Mouse (Mus musculus): Measurements from ENCODE around the gene Pfn1.

The Pfn1 gene

DNA sequence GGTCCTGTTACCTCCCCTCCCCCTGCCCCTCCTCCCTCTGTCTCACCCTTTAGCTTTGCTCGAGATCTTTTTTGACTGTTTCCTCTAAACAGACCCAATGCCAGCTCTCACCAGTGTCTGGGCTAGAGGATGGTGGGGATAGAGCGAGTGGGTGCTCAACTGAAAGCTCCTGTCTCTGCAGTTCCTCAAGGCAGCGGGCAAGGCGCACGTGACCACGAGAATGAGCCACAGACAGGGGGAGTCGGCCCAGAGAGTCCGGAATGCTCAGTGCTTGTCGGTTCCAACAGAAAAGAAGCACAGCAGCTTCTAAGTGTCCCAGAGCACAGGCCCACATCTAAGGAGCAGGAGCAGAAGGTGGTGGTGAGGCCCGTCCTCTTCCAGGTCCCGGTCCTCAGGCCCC lies 20.1 kb upstream of the Pfn1 start:
- DNase-seq (ENCODE audit: low spot score in 2 of 2): no peak

DNA sequence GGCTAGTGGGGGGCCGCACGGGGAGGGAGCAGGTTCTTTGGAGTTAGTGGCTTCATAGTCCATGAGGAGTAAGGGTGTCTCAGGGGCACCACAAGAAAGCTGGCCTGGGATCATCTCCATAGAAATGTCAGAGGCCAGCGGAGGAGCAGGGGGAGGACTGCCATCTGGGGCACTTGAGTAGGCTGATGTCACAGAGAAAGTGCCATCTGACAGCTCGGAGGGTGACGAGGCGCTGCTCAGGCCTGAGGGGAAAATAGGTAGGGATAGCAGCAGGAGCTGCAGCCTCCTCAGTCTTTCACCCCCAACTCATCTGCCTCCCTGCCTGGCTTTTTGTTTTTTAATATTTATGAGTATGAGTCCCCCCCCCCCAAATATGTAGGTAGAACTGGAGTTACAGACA lies 19.6 kb upstream of the Pfn1 start:
- no peak for DNase-seq (ENCODE audit: low spot score in 2 of 2)

DNA sequence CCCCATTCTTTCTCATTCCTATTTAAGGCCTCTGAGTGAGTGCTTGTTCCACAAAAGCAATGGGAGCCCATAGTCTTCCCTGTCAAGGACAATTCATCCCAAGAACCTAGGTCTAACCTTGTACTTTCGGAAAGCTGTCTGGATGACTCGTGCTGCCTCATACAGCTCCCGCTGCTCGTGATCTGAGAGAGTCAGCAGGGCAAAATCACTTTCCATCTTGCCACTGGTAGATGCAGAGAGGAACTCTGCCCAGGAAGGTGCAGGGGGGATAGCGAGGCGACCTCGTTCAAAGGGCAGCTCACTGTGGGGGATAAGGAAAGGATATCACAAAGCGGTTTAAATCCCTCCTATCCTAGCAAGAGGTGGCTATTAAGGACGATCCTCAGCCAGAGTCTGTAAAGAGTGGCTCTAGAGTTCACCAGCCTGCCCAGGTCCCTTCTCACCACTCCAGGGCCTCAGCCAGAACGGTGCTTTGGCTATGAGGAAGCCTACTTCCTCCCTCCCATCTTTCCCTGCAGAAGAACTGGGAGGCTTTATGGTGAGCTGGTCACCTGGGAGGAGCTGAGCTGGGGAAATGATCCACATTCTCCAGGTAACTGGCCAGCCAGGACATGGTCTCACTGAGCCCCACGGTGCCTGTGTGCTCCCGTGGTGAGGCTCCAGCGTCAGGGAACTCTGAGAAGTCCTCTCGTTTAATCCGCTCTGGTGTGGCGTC lies 17.0 kb upstream of the Pfn1 start:
- DNase-seq (ENCODE audit: low spot score in 2 of 2): no peak

- no peak for DNase-seq (ENCODE audit: low spot score in 2 of 2)
Observed at GRCm38 (mm10) chr11:70670483-70670882, 16.0 kb upstream of the Pfn1 start.

DNA sequence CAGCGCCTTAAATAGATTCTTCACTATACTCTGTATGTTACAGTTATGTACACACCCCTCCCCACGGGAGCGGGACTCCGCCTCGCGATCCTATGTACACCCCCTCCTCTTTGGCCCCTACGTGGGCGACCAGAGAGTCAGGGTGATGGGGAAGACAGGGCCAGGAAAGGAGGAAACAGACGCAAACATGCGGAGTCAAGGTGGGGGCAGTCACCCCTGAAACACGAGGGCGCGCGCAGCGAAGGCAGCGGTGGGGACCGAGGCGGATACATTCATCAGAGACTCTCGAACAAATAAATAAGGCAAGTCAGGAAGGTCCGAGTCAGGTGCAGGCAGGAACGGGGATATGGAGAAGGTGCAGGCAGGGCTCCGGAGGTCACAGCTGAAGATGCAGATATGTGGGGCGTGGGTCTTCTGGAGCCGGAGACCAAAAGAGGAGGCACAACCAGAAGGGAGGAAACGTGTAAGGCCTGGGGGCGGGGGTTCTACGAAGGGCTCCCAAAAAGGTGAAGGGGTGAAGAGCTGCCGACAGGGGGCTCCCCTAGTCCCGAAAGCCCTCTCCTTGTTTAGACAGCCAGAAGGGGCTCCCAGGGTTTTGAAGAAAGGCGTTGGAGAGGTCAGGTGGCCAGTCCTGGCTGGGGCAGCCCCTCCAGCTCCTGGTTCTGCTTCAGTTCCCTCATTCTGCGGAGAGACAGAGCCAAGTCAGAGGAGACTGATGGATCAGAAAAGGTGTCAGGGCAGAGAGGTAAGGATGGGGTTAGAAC lies 15.3 kb upstream of the Pfn1 start:
- DNase-seq (ENCODE audit: low spot score in 2 of 2): peak in 1 of 2 experiments; percentile 65

DNA sequence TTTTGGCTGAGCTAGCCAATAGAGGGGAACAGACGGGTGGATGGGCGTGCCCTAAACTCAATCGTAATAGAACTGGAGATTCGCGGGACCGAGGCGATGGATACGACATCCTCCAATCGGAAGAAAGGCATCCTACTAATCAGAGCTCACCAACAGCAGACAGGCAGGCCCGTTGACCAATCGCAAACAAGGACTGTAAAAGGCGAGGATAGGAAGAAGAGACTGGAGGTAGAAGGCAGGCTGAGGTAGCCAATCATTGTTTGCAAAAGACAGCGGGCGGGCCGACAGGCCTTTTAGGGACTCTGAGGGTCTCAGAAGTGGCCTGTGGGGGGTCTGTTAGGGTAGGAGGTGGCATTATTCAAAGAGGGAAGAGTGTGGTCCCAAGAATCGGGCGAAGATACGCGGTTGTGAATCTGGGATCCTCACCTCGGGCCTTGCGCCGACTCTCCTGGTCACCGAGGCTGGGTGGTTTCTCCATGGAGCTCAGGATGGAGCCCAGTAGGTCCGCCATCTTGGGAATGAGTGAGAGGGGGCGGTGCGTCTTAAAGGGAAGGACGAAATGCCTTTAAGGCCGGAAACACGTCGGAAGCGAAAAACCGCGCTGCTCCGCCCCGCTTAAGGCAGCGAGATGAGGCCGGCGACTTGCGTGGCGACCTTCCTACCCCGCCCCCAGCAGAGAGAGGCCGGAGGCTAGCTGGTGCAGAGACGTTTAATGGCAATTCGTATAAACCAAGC lies 14.5 kb upstream of the Pfn1 start, which contains the start of gene Spag7:
Gene Spag7 (minus strand): TSS at position 646 of the 735 bp plus-strand sequence.
- peak; percentile 88 to 96 for DNase-seq (ENCODE audit: low spot score in 2 of 2)

GRCm38 (mm10) chr11:70668335-70668770 lies 13.9 kb upstream of the Pfn1 start:
- peak in 1 of 2 experiments; percentile 61 for DNase-seq (ENCODE audit: low spot score in 2 of 2)

- no peak for DNase-seq (ENCODE audit: low spot score in 2 of 2)
Observed at GRCm38 (mm10) chr11:70667271-70668150, 13.1 kb upstream of the Pfn1 start.

DNA sequence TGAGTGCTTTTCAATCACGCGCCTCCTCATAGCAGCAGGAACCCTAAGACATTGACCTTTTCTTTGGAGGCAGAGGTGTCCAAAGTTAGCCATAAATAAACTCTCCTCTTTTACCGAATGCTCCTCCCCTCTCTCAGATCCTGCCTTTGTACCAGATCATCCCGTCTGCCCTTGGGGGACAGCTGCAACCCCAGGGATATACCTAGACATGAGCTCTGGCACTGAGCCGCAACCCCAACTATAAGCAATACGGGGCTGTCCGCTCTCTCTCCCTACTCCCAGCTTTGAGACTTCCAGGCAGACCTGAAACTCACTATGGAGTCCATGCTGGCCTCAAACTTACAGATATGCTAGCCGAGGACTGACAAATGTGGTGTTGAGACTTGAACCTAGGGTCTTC lies 12.2 kb upstream of the Pfn1 start:
- no peak for DNase-seq (ENCODE audit: low spot score in 2 of 2)

DNA sequence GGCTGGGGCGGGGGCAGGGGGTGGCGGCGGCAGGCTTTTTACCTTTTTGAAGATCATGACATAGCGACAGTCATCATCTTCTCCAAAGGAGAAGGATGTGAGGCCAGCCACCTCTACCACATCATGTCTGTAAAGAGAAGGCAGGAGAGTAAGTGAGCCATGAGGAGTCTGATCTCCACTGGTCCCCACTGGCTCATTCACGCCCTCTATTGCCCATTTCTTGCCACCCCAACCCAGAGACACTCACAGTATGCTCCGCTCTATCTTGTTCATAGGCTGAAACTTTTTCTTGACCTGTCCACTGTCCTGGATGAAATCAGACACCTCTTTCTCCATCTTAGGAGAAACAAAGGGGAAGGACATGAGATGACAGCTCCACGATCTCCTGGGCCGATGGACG lies 10.3 kb upstream of the Pfn1 start:
- DNase-seq (ENCODE audit: low spot score in 2 of 2): no peak

DNA sequence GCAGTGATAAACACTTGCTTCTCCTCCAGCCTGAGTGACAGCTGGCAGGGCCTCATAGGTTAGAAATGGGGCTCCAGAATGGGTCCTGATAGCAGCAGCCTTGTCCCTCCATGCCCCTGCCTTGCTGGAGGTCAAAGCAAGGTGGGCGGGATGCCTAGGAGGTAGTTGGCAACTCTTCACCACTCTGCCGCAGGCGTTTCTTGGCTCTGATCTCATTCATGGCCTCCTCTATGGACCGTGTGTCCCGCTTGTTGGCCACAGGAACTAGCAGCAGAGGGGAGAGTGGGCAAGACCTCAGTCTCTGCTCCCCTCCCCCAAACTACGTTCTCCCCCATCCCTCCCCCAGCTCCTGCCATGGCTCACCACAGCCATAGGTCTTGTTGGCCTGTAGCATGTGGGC lies 9.5 kb upstream of the Pfn1 start:
- DNase-seq (ENCODE audit: low spot score in 2 of 2): no peak

- DNase-seq (ENCODE audit: low spot score in 2 of 2): no peak
Observed at GRCm38 (mm10) chr11:70663101-70663500, 8.7 kb upstream of the Pfn1 start.

DNA sequence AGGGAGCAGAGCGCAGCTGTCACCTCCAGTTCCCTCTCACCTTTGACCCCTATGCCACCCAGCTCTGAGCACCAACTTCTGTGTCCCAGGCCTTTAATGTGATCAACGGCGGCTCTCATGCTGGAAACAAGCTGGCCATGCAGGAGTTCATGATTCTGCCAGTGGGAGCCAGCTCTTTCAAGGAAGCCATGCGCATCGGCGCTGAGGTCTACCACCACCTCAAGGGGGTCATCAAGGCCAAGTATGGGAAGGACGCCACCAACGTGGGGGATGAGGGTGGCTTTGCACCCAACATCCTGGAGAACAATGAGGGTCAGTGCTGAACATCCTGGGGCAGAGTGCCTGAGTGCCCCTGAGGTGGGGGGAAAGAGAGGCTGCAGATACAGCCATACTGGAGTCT lies 6.1 kb upstream of the Pfn1 start:
- no peak for DNase-seq (ENCODE audit: low spot score in 2 of 2)

- no peak for DNase-seq (ENCODE audit: low spot score in 2 of 2)
Observed at GRCm38 (mm10) chr11:70658942-70659341, 4.5 kb upstream of the Pfn1 start.

DNA sequence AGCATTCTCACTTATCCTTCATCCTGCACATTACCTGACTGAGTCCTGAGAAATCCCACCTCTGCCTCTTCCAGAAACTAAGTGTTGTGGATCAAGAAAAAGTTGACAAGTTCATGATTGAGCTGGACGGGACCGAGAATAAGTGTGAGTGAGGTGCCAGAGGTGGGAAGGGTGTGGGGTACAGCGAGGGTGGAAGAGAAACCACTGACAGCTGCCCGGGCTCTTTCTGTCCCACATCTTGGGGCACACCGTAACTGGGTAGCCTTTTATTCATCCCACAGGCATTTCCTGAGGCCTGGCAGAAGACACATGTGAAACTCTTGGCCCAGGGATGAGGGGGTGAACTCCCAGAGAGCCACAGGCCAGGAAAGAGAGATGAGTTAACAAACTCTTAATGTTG lies 4.1 kb upstream of the Pfn1 start:
- no peak for DNase-seq (ENCODE audit: low spot score in 2 of 2)

- no peak for DNase-seq (ENCODE audit: low spot score in 2 of 2)
Observed at GRCm38 (mm10) chr11:70657991-70658390, 3.5 kb upstream of the Pfn1 start.

DNA sequence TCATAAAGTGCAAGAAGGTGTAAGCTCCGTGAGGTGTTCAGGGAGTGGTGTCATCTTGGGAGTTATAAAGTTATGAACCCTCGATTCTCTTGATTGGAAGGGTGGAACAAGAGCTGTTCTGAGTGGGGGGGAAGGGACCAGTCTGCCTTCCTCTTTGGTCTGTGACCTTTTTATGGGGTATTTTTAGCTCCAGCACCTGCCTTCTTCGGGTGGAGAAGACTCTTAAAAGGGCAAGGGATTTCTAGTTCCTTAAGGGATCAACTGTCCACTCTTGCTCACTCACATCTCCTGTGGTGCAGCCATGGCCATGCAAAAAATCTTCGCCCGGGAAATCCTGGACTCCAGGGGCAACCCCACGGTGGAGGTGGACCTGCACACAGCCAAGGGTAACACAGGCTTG lies 3.1 kb upstream of the Pfn1 start:
- DNase-seq (ENCODE audit: low spot score in 2 of 2): no peak

- DNase-seq (ENCODE audit: low spot score in 2 of 2): no peak
Observed at GRCm38 (mm10) chr11:70656964-70657363, 2.5 kb upstream of the Pfn1 start, which contains the start of gene Eno3. TSS of gene Eno3 (plus strand) at chr11:70657202.

GRCm38 (mm10) chr11:70656456-70656927 lies 2.0 kb upstream of the Pfn1 start:
- DNase-seq (ENCODE audit: low spot score in 2 of 2): no peak

GRCm38 (mm10) chr11:70655571-70656455 lies 1.4 kb upstream of the Pfn1 start:
- peak; percentile 70 to 78 for DNase-seq (ENCODE audit: low spot score in 2 of 2)

Data from urinary bladder, adult 18-20 months (tissue).